Mouse (Mus musculus): ENCODE data around the gene Srsf10. TPM values are rescaled to one million over a fixed set of nuclear protein-coding genes. Genes with fewer than 3 reads are reported as not detected.
A peak's percentile ranks its signal among the peaks of the same experiment; 100 is the strongest.

Srsf10 gene
- polyA plus RNA-seq, 1 experiment from 2014 or later: 233 TPM

DNA sequence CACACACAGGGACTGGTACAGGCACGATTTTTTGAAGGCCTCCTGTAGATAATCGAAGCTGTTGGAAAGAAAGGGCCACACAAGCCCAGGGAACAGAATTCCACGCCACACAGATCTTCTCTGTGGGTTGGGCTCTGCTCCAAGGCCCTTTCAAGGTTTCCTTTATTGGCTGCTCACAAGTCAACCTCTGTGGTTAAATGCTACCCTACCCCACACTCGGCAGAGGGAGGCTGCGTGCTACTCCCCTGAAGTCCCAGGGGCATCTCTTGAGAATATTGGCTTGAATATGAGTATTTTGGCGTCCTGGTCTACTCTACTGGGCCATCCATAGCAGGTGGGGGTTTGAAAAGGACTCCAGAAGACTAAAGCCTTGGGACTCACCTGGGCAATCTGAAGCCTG is 40.6 kb downstream of the Srsf10 start:
- Histone ChIP-seq H3K4me2 (peak overlapping the region; percentile 64), H3K27me3 (replicated peaks; ENCODE audit: control insufficient read depth, insufficient read depth, low read length) (no peaks in the 10 kb centered on the region), H3K36me3 (ENCODE audit: control insufficient read depth, insufficient read depth, low read length) (no peaks in the 10 kb centered on the region), H3K4me3 (ENCODE audit: low read depth, low read length) (peak overlapping the region; percentile 41), H3K9me3 (ENCODE audit: control insufficient read depth, low read length) (no peaks in the 10 kb centered on the region), H3K27ac (ENCODE audit: low read depth, low read length) (peak overlapping the region; percentile 75), H3K9ac (ENCODE audit: low read depth, low read length) (peak overlapping the region; percentile 61), H3K4me1 (replicated peaks; ENCODE audit: control insufficient read depth, insufficient read depth, low read length) (peaks cover 49% of the 10 kb centered on the region)
- ATAC-seq (replicated peaks; ENCODE audit: low FRiP score) (no peak), DNase-seq (ENCODE audit: low spot score) (peak; percentile 29)
- WGBS: 50% methylated on average over 6 of the region's 6 CpGs

- H3K4me3 ChIP-seq (ENCODE audit: low read depth, low read length): no peak overlapping the region
- ATAC-seq (replicated peaks; ENCODE audit: low FRiP score): peak; percentile 95
These were observed 43.0 kb downstream of the Srsf10 start for GRCm38 (mm10) chr4:135898380-135899049.

DNA sequence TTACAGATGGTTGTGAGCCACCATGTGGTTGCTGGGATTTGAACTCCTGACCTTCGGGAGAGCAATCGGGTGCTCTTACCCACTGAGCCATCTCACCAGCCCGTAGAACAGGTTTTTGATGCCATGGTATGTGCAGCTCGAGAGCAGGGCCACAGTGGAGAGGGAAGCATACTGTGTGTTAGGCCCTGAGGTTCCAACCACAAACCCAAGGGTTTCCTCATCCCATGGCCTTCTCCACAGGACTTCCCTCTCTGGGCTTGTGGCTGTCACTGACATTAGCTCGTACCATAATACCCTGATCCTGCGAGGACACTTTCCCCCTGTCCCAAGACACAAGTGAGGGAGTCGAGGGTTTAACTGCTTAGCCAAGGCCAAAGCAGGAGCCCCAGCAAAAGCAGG is 43.5 kb downstream of the Srsf10 start:
- Histone ChIP-seq H3K9ac (ENCODE audit: low read depth, low read length) (no peak overlapping the region), H3K9me3 (ENCODE audit: control insufficient read depth, low read length) (no peaks in the 10 kb centered on the region), H3K27ac (ENCODE audit: low read depth, low read length) (no peak overlapping the region; the same call in 1 of the 2 replicates), H3K4me3 (ENCODE audit: low read depth, low read length) (no peak overlapping the region), H3K4me1 (replicated peaks; ENCODE audit: control insufficient read depth, insufficient read depth, low read length) (peaks cover 42% of the 10 kb centered on the region), H3K27me3 (replicated peaks; ENCODE audit: control insufficient read depth, insufficient read depth, low read length) (no peaks in the 10 kb centered on the region), H3K4me2 (no peak overlapping the region; the same call in 1 of the 2 replicates), H3K36me3 (ENCODE audit: control insufficient read depth, insufficient read depth, low read length) (no peaks in the 10 kb centered on the region)
- 74% methylated on average over 7 of the region's 7 CpGs for WGBS
- ATAC-seq (replicated peaks; ENCODE audit: low FRiP score) (no peak), DNase-seq (ENCODE audit: low spot score) (no peak)

More at GRCm38 (mm10) chr4:135898380-135899049, 43.0 kb downstream of the Srsf10 start:
- H3K4me1 ChIP-seq (replicated peaks; ENCODE audit: control insufficient read depth, insufficient read depth, low read length): peaks cover 42% of the 10 kb centered on the region
- H3K4me2 ChIP-seq: peak overlapping the region; percentile 64
- WGBS: 26% methylated on average over 8 of the region's 9 CpGs
- H3K36me3 ChIP-seq (ENCODE audit: control insufficient read depth, insufficient read depth, low read length): no peaks in the 10 kb centered on the region
- DNase-seq (ENCODE audit: low spot score): no peak
- H3K27ac ChIP-seq (ENCODE audit: low read depth, low read length): peak overlapping the region; percentile 73
- H3K9ac ChIP-seq (ENCODE audit: low read depth, low read length): peak overlapping the region; percentile 38
- H3K9me3 ChIP-seq (ENCODE audit: control insufficient read depth, low read length): no peaks in the 10 kb centered on the region
- H3K27me3 ChIP-seq (replicated peaks; ENCODE audit: control insufficient read depth, insufficient read depth, low read length): no peaks in the 10 kb centered on the region

GRCm38 (mm10) chr4:135900008-135900407 is 44.5 kb downstream of the Srsf10 start:
- H3K27me3 ChIP-seq (replicated peaks; ENCODE audit: control insufficient read depth, insufficient read depth, low read length): no peaks in the 10 kb centered on the region
- ATAC-seq (replicated peaks; ENCODE audit: low FRiP score) (no peak), DNase-seq (ENCODE audit: low spot score) (no peak)
- WGBS: 77% methylated on average over 5 of the region's 5 CpGs
- H3K4me2 ChIP-seq: no peak overlapping the region
- no peaks in the 10 kb centered on the region for H3K9me3 ChIP-seq (ENCODE audit: control insufficient read depth, low read length)
- no peaks in the 10 kb centered on the region for H3K36me3 ChIP-seq (ENCODE audit: control insufficient read depth, insufficient read depth, low read length)
- no peak overlapping the region for H3K4me3 ChIP-seq (ENCODE audit: low read depth, low read length)
- no peak overlapping the region for H3K9ac ChIP-seq (ENCODE audit: low read depth, low read length)
- peaks cover 39% of the 10 kb centered on the region for H3K4me1 ChIP-seq (replicated peaks; ENCODE audit: control insufficient read depth, insufficient read depth, low read length)
- no peak overlapping the region for H3K27ac ChIP-seq (ENCODE audit: low read depth, low read length)

DNA sequence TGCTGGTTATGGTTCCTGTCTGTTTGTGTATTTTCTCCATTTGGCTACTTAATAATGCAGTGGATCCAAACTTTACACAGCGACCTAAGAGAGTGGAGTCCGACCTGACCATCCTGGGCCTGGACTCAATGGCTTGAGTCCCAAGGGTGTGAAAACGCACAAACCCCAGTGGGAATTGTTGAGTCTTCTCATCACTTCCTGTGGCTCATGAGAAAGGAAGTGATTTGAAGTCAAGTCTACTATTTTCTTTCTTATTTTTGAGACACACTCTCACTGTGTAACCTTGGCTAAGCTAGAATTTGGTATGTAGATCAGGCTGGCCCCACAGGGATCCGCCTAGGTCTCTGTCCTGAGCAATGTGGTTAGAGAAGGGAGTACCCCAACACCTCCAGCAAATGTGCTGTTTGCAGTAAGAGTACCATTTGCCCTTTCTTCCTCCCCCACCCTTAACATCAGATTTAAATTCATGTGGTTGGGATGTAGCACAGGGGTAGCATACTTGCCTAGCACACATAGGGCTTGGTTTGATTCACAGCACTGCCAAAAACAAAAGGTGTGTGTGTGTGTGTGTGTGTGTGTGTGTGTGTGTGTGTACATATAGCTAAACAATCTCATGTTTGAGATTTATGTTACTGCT is 47.2 kb downstream of the Srsf10 start:
- ATAC-seq (replicated peaks; ENCODE audit: low FRiP score): no peak
- H3K4me3 ChIP-seq (ENCODE audit: low read depth, low read length): no peak overlapping the region
- peaks cover 21% of the 10 kb centered on the region for H3K4me1 ChIP-seq (replicated peaks; ENCODE audit: control insufficient read depth, insufficient read depth, low read length)
- H3K4me2 ChIP-seq: no peak overlapping the region
- no peak overlapping the region for H3K9ac ChIP-seq (ENCODE audit: low read depth, low read length)
- H3K36me3 ChIP-seq (ENCODE audit: control insufficient read depth, insufficient read depth, low read length): no peaks in the 10 kb centered on the region
- H3K9me3 ChIP-seq (ENCODE audit: control insufficient read depth, low read length): no peaks in the 10 kb centered on the region
- no peaks in the 10 kb centered on the region for H3K27me3 ChIP-seq (replicated peaks; ENCODE audit: control insufficient read depth, insufficient read depth, low read length)
- no peak overlapping the region for H3K27ac ChIP-seq (ENCODE audit: low read depth, low read length)
- 88% methylated on average over 4 of the region's 4 CpGs for WGBS
- no peak for DNase-seq (ENCODE audit: low spot score)

DNA sequence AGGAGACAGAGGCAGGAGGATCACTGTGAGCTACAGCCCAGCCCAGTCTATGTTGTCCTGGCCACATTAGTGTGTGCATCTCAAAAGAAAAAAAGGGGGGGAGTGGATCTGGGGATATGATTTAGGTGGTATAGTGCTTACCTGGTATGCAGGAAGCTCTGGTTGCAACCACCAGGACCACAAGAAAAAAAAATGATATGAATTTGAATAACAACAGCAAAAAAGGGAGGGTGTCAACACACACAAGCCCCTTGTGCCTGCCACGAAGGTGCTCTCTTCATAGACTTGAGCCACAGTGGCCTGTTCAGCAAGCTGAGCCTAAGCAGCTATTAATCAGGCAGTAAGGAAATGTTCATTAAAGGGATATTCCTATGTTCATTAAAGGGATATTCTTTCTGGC is 49.3 kb downstream of the Srsf10 start:
- no peak overlapping the region for H3K4me2 ChIP-seq
- H3K9me3 ChIP-seq (ENCODE audit: control insufficient read depth, low read length): no peaks in the 10 kb centered on the region
- H3K9ac ChIP-seq (ENCODE audit: low read depth, low read length): no peak overlapping the region
- no peaks in the 10 kb centered on the region for H3K36me3 ChIP-seq (ENCODE audit: control insufficient read depth, insufficient read depth, low read length)
- no peak overlapping the region for H3K27ac ChIP-seq (ENCODE audit: low read depth, low read length)
- DNase-seq (ENCODE audit: low spot score) (no peak), ATAC-seq (replicated peaks; ENCODE audit: low FRiP score) (no peak)
- H3K4me1 ChIP-seq (replicated peaks; ENCODE audit: control insufficient read depth, insufficient read depth, low read length): peaks cover 14% of the 10 kb centered on the region
- no peak overlapping the region for H3K4me3 ChIP-seq (ENCODE audit: low read depth, low read length)
- no peaks in the 10 kb centered on the region for H3K27me3 ChIP-seq (replicated peaks; ENCODE audit: control insufficient read depth, insufficient read depth, low read length)
- WGBS: 72% methylated on average over 1 of the region's 1 CpGs

GRCm38 (mm10) chr4:135906633-135907032 is 51.1 kb downstream of the Srsf10 start:
- WGBS: 39% methylated on average over 3 of the region's 3 CpGs
- Histone ChIP-seq H3K4me3 (ENCODE audit: low read depth, low read length) (no peak overlapping the region), H3K27ac (ENCODE audit: low read depth, low read length) (peak overlapping the region; percentile 56; the same call in 1 of the 2 replicates), H3K9ac (ENCODE audit: low read depth, low read length) (no peak overlapping the region), H3K9me3 (ENCODE audit: control insufficient read depth, low read length) (no peaks in the 10 kb centered on the region), H3K27me3 (replicated peaks; ENCODE audit: control insufficient read depth, insufficient read depth, low read length) (no peaks in the 10 kb centered on the region), H3K4me1 (replicated peaks; ENCODE audit: control insufficient read depth, insufficient read depth, low read length) (peaks cover 20% of the 10 kb centered on the region), H3K4me2 (peak overlapping the region; percentile 30), H3K36me3 (ENCODE audit: control insufficient read depth, insufficient read depth, low read length) (no peaks in the 10 kb centered on the region)
- ATAC-seq (replicated peaks; ENCODE audit: low FRiP score): peak; percentile 65
- no peak for DNase-seq (ENCODE audit: low spot score)

DNA sequence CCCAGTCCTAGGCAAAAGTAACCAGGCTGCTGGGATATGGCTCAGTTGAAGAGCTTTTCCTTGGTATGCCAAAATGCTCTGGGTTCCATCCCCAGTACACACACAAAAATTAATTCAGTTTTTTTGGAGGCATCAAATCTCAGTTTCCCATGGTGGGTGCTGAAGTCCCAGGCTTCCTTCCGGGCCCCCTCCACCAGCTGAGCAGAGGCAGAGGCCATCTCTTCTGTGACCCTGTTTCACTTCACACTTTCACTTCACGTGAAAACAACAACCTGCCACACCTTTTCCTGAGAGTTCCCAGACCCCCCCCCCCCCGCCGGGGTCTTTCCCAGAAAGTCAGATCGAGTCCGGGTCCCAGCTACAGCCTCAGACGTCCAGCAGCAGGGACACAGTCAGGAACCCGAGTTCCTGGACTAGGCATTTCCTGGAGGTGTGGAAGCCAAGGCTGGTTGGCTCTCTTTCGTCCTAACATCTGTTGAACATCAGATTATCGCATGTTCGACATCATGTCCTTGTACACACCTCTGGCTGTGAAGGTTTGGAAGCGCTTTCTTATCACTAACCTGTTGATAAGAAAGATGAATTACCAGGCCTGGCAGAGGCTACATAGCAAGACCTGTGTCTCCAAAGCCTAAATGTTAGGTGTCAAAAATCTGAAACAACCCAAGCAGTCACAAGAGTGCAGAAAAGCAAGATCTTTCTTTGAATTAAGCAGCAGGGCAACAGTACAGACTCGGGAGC is 53.9 kb downstream of the Srsf10 start:
- Histone ChIP-seq H3K27ac (ENCODE audit: low read depth, low read length) (0 out of 2 replicates have a peak overlapping the region, but pooled peaks have one; percentile 8), H3K4me3 (ENCODE audit: low read depth, low read length) (no peak overlapping the region), H3K9me3 (ENCODE audit: control insufficient read depth, low read length) (no peaks in the 10 kb centered on the region), H3K27me3 (replicated peaks; ENCODE audit: control insufficient read depth, insufficient read depth, low read length) (no peaks in the 10 kb centered on the region), H3K4me1 (replicated peaks; ENCODE audit: control insufficient read depth, insufficient read depth, low read length) (peaks cover 41% of the 10 kb centered on the region), H3K9ac (ENCODE audit: low read depth, low read length) (no peak overlapping the region), H3K36me3 (ENCODE audit: control insufficient read depth, insufficient read depth, low read length) (no peaks in the 10 kb centered on the region), H3K4me2 (no peak overlapping the region)
- DNase-seq (ENCODE audit: low spot score) (no peak), ATAC-seq (replicated peaks; ENCODE audit: low FRiP score) (no peak)
- WGBS: 46% methylated on average over 13 of the region's 13 CpGs
